Mouse (Mus musculus) hindbrain, postnatal 0 days (tissue): Measurements from ENCODE around the gene Hadha. TPM values are rescaled to one million over a fixed set of nuclear protein-coding genes. Genes with fewer than 3 reads are reported as not detected.

Experiments used
- ATAC-seq: fragments of 200-750 bp; cut with Nextera tagmentation; 2 replicates; pipeline ENCODE4 v1.8.0; 2017; ENCODE audit warnings: mild to moderate bottlenecking, moderate TSS enrichment, moderate library complexity
- DNase-seq: peaks from one replicate; pipeline ENCODE4 v3.0.0-alpha.2; 2015; ENCODE audit warnings: low spot score
- H3K27ac ChIP-seq: fragments of 300-500 bp; sonication (generic); 2 replicates; pipeline ENCODE4 v1.5.1; 2014; ENCODE audit warnings: mild to moderate bottlenecking
- H3K27me3 ChIP-seq: fragments of 300-500 bp; sonication (generic); 2 replicates; pipeline ENCODE4 v1.6.1; 2014; ENCODE audit warnings: low read length, mixed read lengths; ENCODE audit not compliant: insufficient read depth
- H3K36me3 ChIP-seq: fragments of 300-500 bp; sonication (generic); 2 replicates; pipeline ENCODE4 v1.6.1; 2014; ENCODE audit warnings: low read length, mixed read lengths; ENCODE audit not compliant: insufficient read depth
- H3K4me1 ChIP-seq: fragments of 300-500 bp; sonication (generic); 2 replicates; pipeline ENCODE4 v1.6.1; 2014; ENCODE audit warnings: antibody characterized with exemption, low read length, mixed read lengths; ENCODE audit not compliant: insufficient read depth
- H3K4me2 ChIP-seq: fragments of 300-500 bp; sonication (generic); 2 replicates; pipeline ENCODE4 v1.6.1; 2014; ENCODE audit warnings: low read depth, mild to moderate bottlenecking, low read length, moderate library complexity, mixed read lengths
- H3K4me3 ChIP-seq: fragments of 300-500 bp; sonication (generic); 2 replicates; pipeline ENCODE4 v1.5.1; 2014; ENCODE audit warnings: low read length
- H3K9ac ChIP-seq: fragments of 300-500 bp; sonication (generic); replicated peaks from 2 replicates; pipeline ENCODE4 v1.6.1; 2014; ENCODE audit warnings: mild to moderate bottlenecking, low read length, moderate library complexity, mixed read lengths
- H3K9me3 ChIP-seq: fragments of 300-500 bp; sonication (generic); 2 replicates; pipeline ENCODE4 v1.6.1; 2016; ENCODE audit warnings: low read length, mixed read lengths
- CTCF ChIP-seq: IDR thresholded peaks from 2 replicates; pipeline ENCODE4 v1.5.1; 2016; ENCODE audit warnings: antibody characterized with exemption, control low read depth, low read depth
- WGBS: fragments of 180-500 bp; shearing (Covaris S2); extraction: QIAGEN DNeasy Blood & Tissue Kit; methylation state at CpG from one replicate; pipeline ENCODE4 v1.1.7; 2014; 5-methylcytosine and 5-hydroxymethylcytosine counted together
- polyA plus RNA-seq: library from polyadenylated mRNA; unstranded; fragments of >200 nt; fragmentation: Nextera tagmentation; extraction: Ambion mirVana; gene quantifications from 2 replicates; pipeline ENCODE4 v1.2.1, GENCODE M21; 2015
- total RNA-seq: library from RNA; depleted of rRNA; stranded (reverse); fragments of >200 nt; gene quantifications from 2 replicates; pipeline ENCODE4 v1.2.3, GENCODE M21; 2014; rRNA removed

The Hadha gene
- total RNA-seq (50.1 and 50.4 TPM in 2 replicates), polyA plus RNA-seq (68.0 and 79.1 TPM in 2 replicates)

- Histone ChIP-seq H3K9me3 (no peaks in the 10 kb centered on the region), H3K27ac (peak within 1 kb of the TSS; percentile 91), H3K4me1 (0 out of 2 replicates have a peak, but pooled peaks cover 2% of the 10 kb centered on the region), H3K36me3 (no peaks in the 10 kb centered on the region), H3K4me2 (peak within 1 kb of the TSS; percentile 76), H3K4me3 (peak within 1 kb of the TSS; percentile 98), H3K27me3 (no peaks in the 10 kb centered on the region), H3K9ac (peak within 1 kb of the TSS; percentile 82)
- peak; percentile 93 for ATAC-seq
- peak; percentile 46 for TF ChIP-seq CTCF
- peak; percentile 94 for DNase-seq
- under 1% methylated on average over 53 of the region's 53 CpGs for WGBS
These were observed at the start of gene Hadha, which contains the start of gene Hadhb for GRCm38 (mm10) chr5:30154474-30155394. Gene Hadha, minus strand, starts transcription at chr5:30155162. Gene Hadhb, plus strand, starts transcription at chr5:30155248.

GRCm38 (mm10) chr5:30204441-30204840 is 49.5 kb upstream of the Hadha start:
- WGBS: 62% methylated on average over 1 of the region's 1 CpGs

GRCm38 (mm10) chr5:30203216-30203885 is 48.4 kb upstream of the Hadha start:
- Histone ChIP-seq H3K4me2 (no peak overlapping the region), H3K36me3 (no peaks in the 10 kb centered on the region), H3K9me3 (no peaks in the 10 kb centered on the region), H3K27me3 (no peaks in the 10 kb centered on the region), H3K9ac (no peak overlapping the region), H3K4me3 (no peak overlapping the region), H3K27ac (no peak overlapping the region), H3K4me1 (no peaks in the 10 kb centered on the region)
- DNase-seq (no peak), ATAC-seq (no peak)
- no peak for TF ChIP-seq CTCF
- 86% methylated on average over 10 of the region's 10 CpGs for WGBS

More at GRCm38 (mm10) chr5:30204441-30204840, 49.5 kb upstream of the Hadha start:
- Histone ChIP-seq H3K27me3 (no peaks in the 10 kb centered on the region), H3K9ac (no peak overlapping the region), H3K4me2 (no peak overlapping the region), H3K4me1 (no peaks in the 10 kb centered on the region), H3K36me3 (no peaks in the 10 kb centered on the region), H3K27ac (no peak overlapping the region), H3K4me3 (no peak overlapping the region), H3K9me3 (no peaks in the 10 kb centered on the region)
- DNase-seq: no peak
- no peak for TF ChIP-seq CTCF
- no peak for ATAC-seq

- Histone ChIP-seq H3K4me3 (no peak overlapping the region), H3K27ac (no peak overlapping the region), H3K4me2 (no peak overlapping the region), H3K9ac (no peak overlapping the region), H3K4me1 (no peaks in the 10 kb centered on the region), H3K36me3 (no peaks in the 10 kb centered on the region), H3K9me3 (no peaks in the 10 kb centered on the region), H3K27me3 (no peaks in the 10 kb centered on the region)
- TF ChIP-seq CTCF: no peak
- ATAC-seq (no peak), DNase-seq (no peak)
- 91% methylated on average over 7 of the region's 7 CpGs for WGBS
These were observed 47.3 kb upstream of the Hadha start for GRCm38 (mm10) chr5:30202221-30202620.

GRCm38 (mm10) chr5:30201521-30201920 is 46.6 kb upstream of the Hadha start:
- H3K4me3 ChIP-seq: no peak overlapping the region
- H3K36me3 ChIP-seq: no peaks in the 10 kb centered on the region
- H3K4me1 ChIP-seq: no peaks in the 10 kb centered on the region
- DNase-seq (peak; percentile 82), ATAC-seq (peak; percentile 87)
- no peak overlapping the region for H3K9ac ChIP-seq
- H3K27ac ChIP-seq: no peak overlapping the region
- WGBS: 40% methylated on average over 5 of the region's 5 CpGs
- no peaks in the 10 kb centered on the region for H3K27me3 ChIP-seq
- H3K4me2 ChIP-seq: no peak overlapping the region
- TF ChIP-seq CTCF: peak; percentile 95
- H3K9me3 ChIP-seq: no peaks in the 10 kb centered on the region

GRCm38 (mm10) chr5:30198257-30198656 is 43.3 kb upstream of the Hadha start:
- H3K27me3 ChIP-seq: no peaks in the 10 kb centered on the region
- H3K4me3 ChIP-seq: no peak overlapping the region
- no peaks in the 10 kb centered on the region for H3K4me1 ChIP-seq
- no peak for ATAC-seq
- no peak overlapping the region for H3K27ac ChIP-seq
- TF ChIP-seq CTCF: no peak
- no peaks in the 10 kb centered on the region for H3K9me3 ChIP-seq
- no peaks in the 10 kb centered on the region for H3K36me3 ChIP-seq
- no peak for DNase-seq
- no peak overlapping the region for H3K9ac ChIP-seq
- 82% methylated on average over 7 of the region's 7 CpGs for WGBS
- no peak overlapping the region for H3K4me2 ChIP-seq
